Comparison of ENCODE assay signal across 8 mouse cellular contexts in genomic region chr5:105876068-105876924, GRCm38 (mm10). TPM values are rescaled to one million over a fixed set of nuclear protein-coding genes. Genes with fewer than 3 reads are reported as not detected.
A peak's percentile ranks its signal among the peaks of the same experiment; 100 is the strongest.
DNase-seq lines count a peak whose midpoint lies in the region; ATAC-seq and TF ChIP-seq lines count a peak whose summit lies in the region.

Zfp326 (plus strand) TSS chr5:105876565.

- H3K9me3 ChIP-seq in heart, embryonic 15.5 days (replicated peaks) = no peaks in the 10 kb centered on the region
- no peaks in the 10 kb centered on the region for H3K9me3 ChIP-seq in liver, embryonic 14.5 days (ENCODE audit: control insufficient read depth, low read length)
- no peaks in the 10 kb centered on the region for H3K9me3 ChIP-seq in neural tube, embryonic 11.5 days (ENCODE audit: control insufficient read depth, low read length)
- no peaks in the 10 kb centered on the region for H3K9me3 ChIP-seq in stomach, postnatal 0 days (ENCODE audit: control insufficient read depth, low read length)

- peak within 1 kb of the TSS; percentile 91 for H3K27ac ChIP-seq in heart, embryonic 15.5 days
- no peak within 1 kb of the TSS for H3K27ac ChIP-seq in liver, embryonic 14.5 days
- H3K27ac ChIP-seq in neural tube, embryonic 11.5 days (ENCODE audit: low read depth, low read length) = peak within 1 kb of the TSS; percentile 89
- peak within 1 kb of the TSS; percentile 93 for H3K27ac ChIP-seq in stomach, postnatal 0 days (replicated peaks)

- TF ChIP-seq EP300 in liver, embryonic 14.5 days (IDR thresholded peaks at IDR 0.05; ENCODE audit: low read depth) = no peak
- no peak for TF ChIP-seq EP300 in stomach, postnatal 0 days (optimal IDR thresholded peaks at IDR 0.05)

- H3K4me3 ChIP-seq in heart, embryonic 15.5 days = peak within 1 kb of the TSS; percentile 90
- peak within 1 kb of the TSS; percentile 81 to 91 for H3K4me3 ChIP-seq in liver, embryonic 14.5 days (ENCODE audit: insufficient read depth in 1 of 2, low read depth in 2 of 2, low read length in 2 of 2)
- peak within 1 kb of the TSS; percentile 92 for H3K4me3 ChIP-seq in neural tube, embryonic 11.5 days (ENCODE audit: low read depth, low read length)
- H3K4me3 ChIP-seq in stomach, postnatal 0 days (ENCODE audit: low read depth, low read length) = peak within 1 kb of the TSS; percentile 99

- ATAC-seq in CD4-positive, CD25-positive, alpha-beta regulatory T cell, adult 4 months = peak; percentile 76
- peak; percentile 96 for ATAC-seq in heart, embryonic 15.5 days (replicated peaks; ENCODE audit: insufficient number of reproducible peaks, insufficient read depth, low FRiP score, low read depth)
- peak; percentile 92 for ATAC-seq in liver, embryonic 14.5 days (ENCODE audit: insufficient read depth)
- peak; percentile 96 for ATAC-seq in neural tube, embryonic 11.5 days (ENCODE audit: insufficient read depth, low FRiP score, low TSS enrichment)
- ATAC-seq in stomach, postnatal 0 days (ENCODE audit: low FRiP score, low TSS enrichment) = peak; percentile 97

- no peaks in the 10 kb centered on the region for H3K36me3 ChIP-seq in heart, embryonic 15.5 days
- no peaks in the 10 kb centered on the region for H3K36me3 ChIP-seq in liver, embryonic 14.5 days (replicated peaks; ENCODE audit: control insufficient read depth, insufficient read depth, low read depth)
- H3K36me3 ChIP-seq in neural tube, embryonic 11.5 days (ENCODE audit: control insufficient read depth, insufficient read depth, low read length) = no peaks in the 10 kb centered on the region; the same call in 1 of the 2 replicates
- H3K36me3 ChIP-seq in stomach, postnatal 0 days (ENCODE audit: control insufficient read depth, insufficient read depth, low read length) = no peaks in the 10 kb centered on the region

- peak; percentile 73 for DNase-seq in c-Kit-negative CD71-positive TER-119-positive erythroid progenitor cells, embryonic 14.5 days (ENCODE audit: low read depth, low spot score)
- DNase-seq in fibroblast of lung, adult 2 months (ENCODE audit: low read depth) = peak; percentile 77
- DNase-seq in kidney, postnatal 25 days = peak; percentile 93 to 98
- DNase-seq in liver, embryonic 14.5 days (ENCODE audit: low read depth in 3 of 3, low spot score in 3 of 3) = peak; percentile 72 to 80 (median 76)
- peak; percentile 94 for DNase-seq in neural tube, embryonic 11.5 days (ENCODE audit: low spot score)
- DNase-seq in stomach, postnatal 0 days (ENCODE audit: low spot score) = peak; percentile 98

- no peaks in the 10 kb centered on the region for H3K27me3 ChIP-seq in heart, embryonic 15.5 days
- peaks cover 3% of the 10 kb centered on the region; the same call in 1 of the 2 replicates for H3K27me3 ChIP-seq in liver, embryonic 14.5 days (ENCODE audit: control insufficient read depth, insufficient read depth, low read length)
- no peaks in the 10 kb centered on the region for H3K27me3 ChIP-seq in neural tube, embryonic 11.5 days (ENCODE audit: control insufficient read depth, insufficient read depth, low read length)
- H3K27me3 ChIP-seq in stomach, postnatal 0 days (ENCODE audit: control insufficient read depth, insufficient read depth, low read length) = no peaks in the 10 kb centered on the region

- H3K4me1 ChIP-seq in heart, embryonic 15.5 days (replicated peaks) = peaks cover 32% of the 10 kb centered on the region
- H3K4me1 ChIP-seq in liver, embryonic 14.5 days (replicated peaks; ENCODE audit: control insufficient read depth in 2 of 2, insufficient read depth in 2 of 2, low read length in 1 of 2) = peaks cover 0 to 29% of the 10 kb centered on the region in 2 experiments; a peak in 3 of 4 replicates
- peaks cover 12% of the 10 kb centered on the region; the same call in 1 of the 2 replicates for H3K4me1 ChIP-seq in neural tube, embryonic 11.5 days (ENCODE audit: control insufficient read depth, insufficient read depth, low read length)
- peaks cover 5% of the 10 kb centered on the region; the same call in 1 of the 2 replicates for H3K4me1 ChIP-seq in stomach, postnatal 0 days (replicated peaks; ENCODE audit: control insufficient read depth, insufficient read depth)

- WGBS in heart, embryonic 15.5 days = under 1% methylated on average over 52 of the region's 83 CpGs
- under 1% methylated on average over 76 of the region's 83 CpGs for WGBS in liver, embryonic 14.5 days (ENCODE audit: insufficient replicate concordance)
- under 1% methylated on average over 68 of the region's 83 CpGs for WGBS in neural tube, embryonic 11.5 days
- WGBS in stomach, postnatal 0 days = under 1% methylated on average over 64 of the region's 83 CpGs

- no peak for TF ChIP-seq CTCF in liver, embryonic 14.5 days (IDR thresholded peaks at IDR 0.05; ENCODE audit: low read depth)
- peak; percentile 31; the same call in 1 of the 2 replicates for TF ChIP-seq CTCF in stomach, postnatal 0 days (IDR thresholded peaks at IDR 0.05; ENCODE audit: low read depth)

- H3K4me2 ChIP-seq in heart, embryonic 15.5 days = peak within 1 kb of the TSS; percentile 66
- H3K4me2 ChIP-seq in liver, embryonic 14.5 days (ENCODE audit: low read depth) = peak within 1 kb of the TSS; percentile 86
- H3K4me2 ChIP-seq in neural tube, embryonic 11.5 days (ENCODE audit: low read depth) = peak within 1 kb of the TSS; percentile 62
- H3K4me2 ChIP-seq in stomach, postnatal 0 days (replicated peaks; ENCODE audit: low read depth) = peak within 1 kb of the TSS; percentile 64

- H3K9ac ChIP-seq in heart, embryonic 15.5 days = peak within 1 kb of the TSS; percentile 97
- H3K9ac ChIP-seq in liver, embryonic 14.5 days (replicated peaks) = peak within 1 kb of the TSS; percentile 85
- peak within 1 kb of the TSS; percentile 100 for H3K9ac ChIP-seq in neural tube, embryonic 11.5 days (ENCODE audit: low read length)
- peak within 1 kb of the TSS; percentile 99 for H3K9ac ChIP-seq in stomach, postnatal 0 days (ENCODE audit: low read length)

RNA-seq across cellular contexts. Expression of gene Zfp326, which starts in this region (rescaled TPM):
- 10 to 100 TPM; 12.9 to 19.7 TPM for polyA plus RNA-seq in CD4-positive, CD25-positive, alpha-beta regulatory T cell, adult 4 months (2017; shearing (Covaris generic))
- polyA plus RNA-seq in heart, embryonic 15.5 days (2015; fragmentation: Nextera tagmentation; extraction: Ambion mirVana) = 24.9 and 29.2 TPM in 2 replicates
- 4.7 and 7.3 TPM in 2 replicates for polyA plus RNA-seq in liver, embryonic 14.5 days (2012; rRNA removed)
- polyA plus RNA-seq in liver, embryonic 14.5 days (2014; fragmentation: Nextera tagmentation; extraction: Ambion mirVana) = 3.3 and 4.6 TPM in 2 replicates
- polyA plus RNA-seq in neural tube, embryonic 11.5 days (2014; fragmentation: Nextera tagmentation; extraction: Ambion mirVana) = 38.1 and 42.7 TPM in 2 replicates
- 15.0 and 17.7 TPM in 2 replicates for polyA plus RNA-seq in stomach, postnatal 0 days (2015; fragmentation: Nextera tagmentation; extraction: Ambion mirVana)
